Mouse (Mus musculus): ENCODE results near the gene Jazf1. TPM values are rescaled to one million over a fixed set of nuclear protein-coding genes. Genes with fewer than 3 reads are reported as not detected.

Gene Jazf1
- polyA plus RNA-seq, 1 experiment from 2014 or later: 5.4 TPM

DNA sequence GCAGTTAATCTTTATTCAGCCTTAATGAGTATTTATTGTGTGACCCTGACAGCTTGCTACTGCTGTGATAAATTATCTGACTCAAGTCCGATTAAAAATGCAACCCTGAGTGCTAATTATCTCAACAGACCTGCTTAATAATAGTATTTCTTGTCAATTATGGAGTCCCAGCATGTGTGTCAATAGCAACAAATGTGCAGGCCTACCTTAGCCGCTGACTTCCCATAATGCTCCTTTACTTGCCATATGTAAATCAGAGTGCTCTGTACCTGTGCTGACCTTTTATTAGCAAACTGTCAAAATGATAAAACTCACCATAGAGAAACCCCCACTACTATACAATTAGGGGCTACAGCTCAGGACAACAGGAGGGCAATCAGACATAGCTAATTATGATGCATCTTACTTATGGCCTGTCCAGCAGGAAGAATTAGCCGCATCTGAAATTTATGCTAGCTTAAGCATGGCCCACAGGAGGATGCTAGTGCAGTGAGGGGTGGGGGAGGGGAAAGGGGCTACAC is 209.5 kb downstream of the Jazf1 start:
- WGBS: 73% methylated on average over 3 of the region's 3 CpGs
- no peak for ATAC-seq
- Histone ChIP-seq H3K27ac (ENCODE audit: low read length) (no peak overlapping the region), H3K9ac (ENCODE audit: low read depth, low read length) (no peak overlapping the region), H3K4me2 (ENCODE audit: low read depth, low read length) (no peak overlapping the region), H3K9me3 (ENCODE audit: control insufficient read depth, low read length) (no peaks in the 10 kb centered on the region), H3K4me3 (ENCODE audit: low read length) (no peak overlapping the region), H3K36me3 (ENCODE audit: control insufficient read depth, insufficient read depth, low read length) (no peaks in the 10 kb centered on the region), H3K4me1 (ENCODE audit: control insufficient read depth, insufficient read depth, low read length) (peaks cover 7% of the 10 kb centered on the region), H3K27me3 (replicated peaks; ENCODE audit: control insufficient read depth, insufficient read depth, low read length) (no peaks in the 10 kb centered on the region)

DNA sequence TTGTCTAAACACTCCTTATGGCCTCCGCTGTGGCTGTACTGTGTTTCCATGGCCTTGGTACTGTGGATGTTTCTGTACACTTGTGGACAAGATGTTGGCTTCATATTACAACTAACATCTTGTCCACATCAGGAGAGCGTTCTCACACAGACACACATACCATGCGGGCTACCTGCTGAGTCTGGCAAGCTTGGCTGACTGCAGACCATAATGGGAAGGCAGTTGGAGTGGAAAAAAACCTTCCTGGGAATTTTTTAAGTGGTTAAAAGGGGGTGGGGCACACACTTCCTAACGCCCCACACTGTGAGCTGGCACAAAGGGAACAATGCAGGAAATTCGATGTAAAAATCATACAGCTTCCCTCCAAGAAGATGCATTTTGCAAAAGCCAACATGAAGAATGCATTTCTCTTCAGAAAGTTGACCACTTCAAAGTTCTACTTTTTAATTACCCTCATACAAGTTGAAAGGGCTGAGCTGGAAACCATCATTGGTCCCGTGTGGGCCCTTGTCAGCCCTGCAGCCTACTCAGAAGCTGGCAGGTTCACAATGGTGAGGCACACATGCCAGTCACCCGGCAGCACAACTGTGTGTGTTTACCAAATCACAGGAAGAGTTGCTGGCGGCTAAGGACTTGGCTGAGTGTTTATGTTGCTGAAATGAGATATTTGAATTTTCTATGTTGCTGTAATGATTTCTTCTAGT is 215.9 kb downstream of the Jazf1 start:
- 50% methylated on average over 8 of the region's 8 CpGs for WGBS
- Histone ChIP-seq H3K27ac (ENCODE audit: low read length) (no peak overlapping the region), H3K9ac (ENCODE audit: low read depth, low read length) (no peak overlapping the region), H3K9me3 (ENCODE audit: control insufficient read depth, low read length) (no peaks in the 10 kb centered on the region), H3K36me3 (ENCODE audit: control insufficient read depth, insufficient read depth, low read length) (no peaks in the 10 kb centered on the region), H3K4me1 (ENCODE audit: control insufficient read depth, insufficient read depth, low read length) (0 out of 2 replicates have a peak, but pooled peaks cover 3% of the 10 kb centered on the region), H3K27me3 (replicated peaks; ENCODE audit: control insufficient read depth, insufficient read depth, low read length) (no peaks in the 10 kb centered on the region), H3K4me2 (ENCODE audit: low read depth, low read length) (no peak overlapping the region), H3K4me3 (ENCODE audit: low read length) (no peak overlapping the region)
- no peak for ATAC-seq

DNA sequence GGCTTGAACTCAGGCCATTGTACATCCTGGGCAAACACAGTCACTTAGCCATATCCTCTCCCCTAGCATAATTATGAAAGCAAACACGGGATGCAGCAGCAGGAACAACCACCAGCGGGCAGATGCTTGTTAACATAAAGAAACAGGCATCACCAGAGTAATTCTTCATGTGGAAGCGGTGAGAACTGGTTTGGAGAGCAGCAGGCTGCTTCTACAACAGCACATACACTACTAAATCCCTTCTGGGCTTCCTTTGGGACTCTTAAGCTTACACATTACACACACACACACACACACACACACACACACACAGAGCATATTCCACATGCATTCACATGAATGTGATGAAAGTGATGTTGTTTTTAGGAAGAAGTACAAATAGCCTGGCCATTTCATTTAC is 216.5 kb downstream of the Jazf1 start:
- H3K4me1 ChIP-seq (ENCODE audit: control insufficient read depth, insufficient read depth, low read length): 0 out of 2 replicates have a peak, but pooled peaks cover 3% of the 10 kb centered on the region
- WGBS: 43% methylated on average over 3 of the region's 3 CpGs
- no peak overlapping the region for H3K9ac ChIP-seq (ENCODE audit: low read depth, low read length)
- H3K27ac ChIP-seq (ENCODE audit: low read length): no peak overlapping the region
- no peaks in the 10 kb centered on the region for H3K27me3 ChIP-seq (replicated peaks; ENCODE audit: control insufficient read depth, insufficient read depth, low read length)
- no peak for ATAC-seq
- no peaks in the 10 kb centered on the region for H3K9me3 ChIP-seq (ENCODE audit: control insufficient read depth, low read length)
- no peaks in the 10 kb centered on the region for H3K36me3 ChIP-seq (ENCODE audit: control insufficient read depth, insufficient read depth, low read length)
- H3K4me2 ChIP-seq (ENCODE audit: low read depth, low read length): no peak overlapping the region
- H3K4me3 ChIP-seq (ENCODE audit: low read length): no peak overlapping the region

DNA sequence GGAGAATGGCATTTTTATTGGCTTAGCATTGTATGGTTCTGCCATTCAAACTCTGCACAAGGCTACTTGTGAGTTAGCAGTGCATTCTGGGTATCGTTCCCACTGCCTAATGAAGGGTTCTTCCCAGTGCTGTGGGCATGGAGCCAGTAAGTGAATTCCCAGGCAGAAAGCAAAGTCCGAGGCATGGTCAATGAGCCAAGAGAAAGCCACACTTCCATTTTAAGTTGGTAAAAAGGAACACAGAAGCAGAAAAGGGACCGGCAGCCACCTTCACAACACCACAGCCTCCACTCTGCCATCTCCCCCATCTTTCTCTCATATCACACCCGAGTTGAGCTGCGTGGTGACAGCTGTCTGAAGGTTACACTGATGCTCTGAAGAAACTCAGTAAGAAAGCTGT is 217.4 kb downstream of the Jazf1 start:
- WGBS: 62% methylated on average over 5 of the region's 5 CpGs
- Histone ChIP-seq H3K9ac (ENCODE audit: low read depth, low read length) (no peak overlapping the region), H3K9me3 (ENCODE audit: control insufficient read depth, low read length) (no peaks in the 10 kb centered on the region), H3K4me1 (ENCODE audit: control insufficient read depth, insufficient read depth, low read length) (0 out of 2 replicates have a peak, but pooled peaks cover 3% of the 10 kb centered on the region), H3K36me3 (ENCODE audit: control insufficient read depth, insufficient read depth, low read length) (no peaks in the 10 kb centered on the region), H3K4me2 (ENCODE audit: low read depth, low read length) (no peak overlapping the region), H3K27me3 (replicated peaks; ENCODE audit: control insufficient read depth, insufficient read depth, low read length) (no peaks in the 10 kb centered on the region), H3K27ac (ENCODE audit: low read length) (no peak overlapping the region), H3K4me3 (ENCODE audit: low read length) (no peak overlapping the region)
- no peak for ATAC-seq

GRCm38 (mm10) chr6:52848199-52848598 is 220.2 kb downstream of the Jazf1 start:
- no peaks in the 10 kb centered on the region for H3K27me3 ChIP-seq (replicated peaks; ENCODE audit: control insufficient read depth, insufficient read depth, low read length)
- 0 out of 2 replicates have a peak, but pooled peaks cover 3% of the 10 kb centered on the region for H3K4me1 ChIP-seq (ENCODE audit: control insufficient read depth, insufficient read depth, low read length)
- no peak overlapping the region for H3K4me2 ChIP-seq (ENCODE audit: low read depth, low read length)
- no peak overlapping the region for H3K27ac ChIP-seq (ENCODE audit: low read length)
- H3K9me3 ChIP-seq (ENCODE audit: control insufficient read depth, low read length): no peaks in the 10 kb centered on the region
- no peak overlapping the region for H3K4me3 ChIP-seq (ENCODE audit: low read length)
- H3K36me3 ChIP-seq (ENCODE audit: control insufficient read depth, insufficient read depth, low read length): no peaks in the 10 kb centered on the region
- ATAC-seq: no peak
- 86% methylated on average over 6 of the region's 6 CpGs for WGBS
- H3K9ac ChIP-seq (ENCODE audit: low read depth, low read length): no peak overlapping the region

DNA sequence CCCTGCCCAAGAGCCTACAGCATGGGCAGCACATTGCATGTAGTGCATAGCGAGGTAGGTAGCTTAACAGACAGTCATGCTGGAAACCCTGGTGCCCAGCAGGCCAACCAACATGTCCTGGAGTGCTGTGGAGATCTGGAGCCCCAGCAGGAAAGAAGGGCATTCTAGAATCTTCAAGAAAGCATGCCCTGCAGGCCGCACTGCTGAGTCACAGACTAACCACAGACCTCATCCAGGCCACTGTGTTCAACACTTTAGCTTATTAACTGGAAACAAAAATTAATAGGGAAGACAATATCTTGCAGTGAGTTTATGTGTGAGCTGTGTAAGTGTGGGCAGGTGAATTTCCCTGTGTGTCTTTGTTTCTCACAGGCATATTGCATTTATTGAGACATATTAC is 222.1 kb downstream of the Jazf1 start:
- H3K4me1 ChIP-seq (ENCODE audit: control insufficient read depth, insufficient read depth, low read length): 0 out of 2 replicates have a peak, but pooled peaks cover 3% of the 10 kb centered on the region
- H3K4me2 ChIP-seq (ENCODE audit: low read depth, low read length): no peak overlapping the region
- H3K4me3 ChIP-seq (ENCODE audit: low read length): no peak overlapping the region
- no peaks in the 10 kb centered on the region for H3K27me3 ChIP-seq (replicated peaks; ENCODE audit: control insufficient read depth, insufficient read depth, low read length)
- WGBS: 91% methylated on average over 2 of the region's 2 CpGs
- no peaks in the 10 kb centered on the region for H3K9me3 ChIP-seq (ENCODE audit: control insufficient read depth, low read length)
- no peak for ATAC-seq
- H3K36me3 ChIP-seq (ENCODE audit: control insufficient read depth, insufficient read depth, low read length): no peaks in the 10 kb centered on the region
- no peak overlapping the region for H3K9ac ChIP-seq (ENCODE audit: low read depth, low read length)
- no peak overlapping the region for H3K27ac ChIP-seq (ENCODE audit: low read length)

GRCm38 (mm10) chr6:52844741-52845140 is 223.7 kb downstream of the Jazf1 start:
- Histone ChIP-seq H3K36me3 (ENCODE audit: control insufficient read depth, insufficient read depth, low read length) (no peaks in the 10 kb centered on the region), H3K27ac (ENCODE audit: low read length) (no peak overlapping the region), H3K9me3 (ENCODE audit: control insufficient read depth, low read length) (no peaks in the 10 kb centered on the region), H3K4me3 (ENCODE audit: low read length) (no peak overlapping the region), H3K4me1 (ENCODE audit: control insufficient read depth, insufficient read depth, low read length) (0 out of 2 replicates have a peak, but pooled peaks cover 4% of the 10 kb centered on the region), H3K27me3 (replicated peaks; ENCODE audit: control insufficient read depth, insufficient read depth, low read length) (no peaks in the 10 kb centered on the region), H3K4me2 (ENCODE audit: low read depth, low read length) (no peak overlapping the region), H3K9ac (ENCODE audit: low read depth, low read length) (no peak overlapping the region)
- ATAC-seq: no peak
- WGBS: 79% methylated on average over 3 of the region's 3 CpGs

DNA sequence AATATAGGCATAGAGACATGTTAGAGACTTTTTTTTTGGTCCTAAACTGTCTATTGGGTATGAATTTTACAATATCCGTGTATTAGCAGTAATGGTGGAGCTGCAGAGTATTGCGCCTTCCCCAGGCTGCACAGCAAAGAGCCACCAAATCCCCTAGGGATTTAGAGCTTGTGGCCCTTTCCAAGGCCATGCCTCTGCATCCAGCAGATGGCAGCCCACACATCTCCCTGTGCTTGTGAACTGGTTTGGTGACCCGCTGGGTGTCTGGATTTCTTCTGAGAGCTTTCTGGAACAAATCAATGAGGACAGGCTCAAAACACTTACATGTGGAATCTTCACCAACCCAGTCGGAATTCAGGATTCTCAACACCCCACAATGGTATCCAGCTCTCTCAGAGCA is 225.4 kb downstream of the Jazf1 start:
- H3K27ac ChIP-seq (ENCODE audit: low read length): no peak overlapping the region
- no peak overlapping the region for H3K9ac ChIP-seq (ENCODE audit: low read depth, low read length)
- no peaks in the 10 kb centered on the region for H3K9me3 ChIP-seq (ENCODE audit: control insufficient read depth, low read length)
- H3K4me2 ChIP-seq (ENCODE audit: low read depth, low read length): no peak overlapping the region
- no peaks in the 10 kb centered on the region for H3K27me3 ChIP-seq (replicated peaks; ENCODE audit: control insufficient read depth, insufficient read depth, low read length)
- peaks cover 6% of the 10 kb centered on the region; the same call in 1 of the 2 replicates for H3K4me1 ChIP-seq (ENCODE audit: control insufficient read depth, insufficient read depth, low read length)
- H3K36me3 ChIP-seq (ENCODE audit: control insufficient read depth, insufficient read depth, low read length): no peaks in the 10 kb centered on the region
- no peak overlapping the region for H3K4me3 ChIP-seq (ENCODE audit: low read length)
- no peak for ATAC-seq
- WGBS: 55% methylated on average over 4 of the region's 4 CpGs

DNA sequence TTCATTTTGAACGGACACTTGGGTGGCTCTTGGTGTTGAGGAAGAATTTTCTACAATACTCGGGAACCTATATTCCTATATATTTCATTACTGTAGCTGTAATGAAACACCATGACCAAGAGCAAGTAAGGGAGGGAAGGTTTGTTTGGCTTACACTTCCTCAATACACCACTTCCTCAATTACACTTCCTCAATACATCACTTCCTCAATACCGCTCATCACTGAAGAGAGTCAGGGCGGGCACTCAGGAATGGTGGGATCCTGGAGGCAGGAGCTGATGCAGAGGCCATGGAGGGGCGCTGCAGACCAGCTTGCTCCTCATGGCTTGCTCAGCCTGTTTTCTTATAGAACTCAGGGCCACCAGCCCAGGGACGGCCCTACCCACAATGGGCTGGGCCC is 225.8 kb downstream of the Jazf1 start:
- WGBS: 74% methylated on average over 6 of the region's 6 CpGs
- no peaks in the 10 kb centered on the region for H3K27me3 ChIP-seq (replicated peaks; ENCODE audit: control insufficient read depth, insufficient read depth, low read length)
- H3K9ac ChIP-seq (ENCODE audit: low read depth, low read length): no peak overlapping the region
- no peaks in the 10 kb centered on the region for H3K36me3 ChIP-seq (ENCODE audit: control insufficient read depth, insufficient read depth, low read length)
- H3K27ac ChIP-seq (ENCODE audit: low read length): no peak overlapping the region
- no peaks in the 10 kb centered on the region for H3K9me3 ChIP-seq (ENCODE audit: control insufficient read depth, low read length)
- no peak overlapping the region for H3K4me2 ChIP-seq (ENCODE audit: low read depth, low read length)
- H3K4me3 ChIP-seq (ENCODE audit: low read length): no peak overlapping the region
- no peak for ATAC-seq
- H3K4me1 ChIP-seq (ENCODE audit: control insufficient read depth, insufficient read depth, low read length): peaks cover 9% of the 10 kb centered on the region; the same call in 1 of the 2 replicates
